Mouse (Mus musculus): Measurements from ENCODE around the gene Col6a5. TPM values are rescaled to one million over a fixed set of nuclear protein-coding genes. Genes with fewer than 3 reads are reported as not detected.

The Col6a5 gene
- not detected in 2 replicates for polyA plus RNA-seq (2014; fragmentation: Nextera tagmentation; extraction: Ambion mirVana)

- whole genome bisulfite sequencing = 22% methylated on average over 13 of the region's 13 CpGs
- DNase-seq (ENCODE audit: low spot score) (no peak), ATAC-seq (ENCODE audit: low FRiP score) (no peak)
- Histone ChIP-seq H3K9me3 (ENCODE audit: control insufficient read depth, low read length) (no peaks in the 10 kb centered on the region), H3K27ac (ENCODE audit: low read depth, low read length) (no peak within 1 kb of the TSS), H3K36me3 (ENCODE audit: control insufficient read depth, insufficient read depth, low read length) (no peaks in the 10 kb centered on the region), H3K4me2 (replicated peaks; ENCODE audit: low read depth, low read length) (no peak within 1 kb of the TSS), H3K9ac (ENCODE audit: low read depth, low read length) (no peak within 1 kb of the TSS), H3K27me3 (ENCODE audit: control insufficient read depth, insufficient read depth, low read length) (no peaks in the 10 kb centered on the region; the same call in 1 of the 2 replicates), H3K4me3 (ENCODE audit: low read depth, low read length) (no peak within 1 kb of the TSS), H3K4me1 (replicated peaks; ENCODE audit: control insufficient read depth, insufficient read depth, low read length) (no peaks in the 10 kb centered on the region)
Observed at GRCm38 (mm10) chr9:105960533-105960932, at the start of gene Col6a5. TSS of gene Col6a5 (minus strand) at chr9:105960643.

- 59% methylated on average over 11 of the region's 11 CpGs for WGBS
- Histone ChIP-seq H3K36me3 (ENCODE audit: control insufficient read depth, insufficient read depth, low read length) (no peaks in the 10 kb centered on the region), H3K9ac (ENCODE audit: low read depth, low read length) (no peak overlapping the region), H3K9me3 (ENCODE audit: control insufficient read depth, low read length) (no peaks in the 10 kb centered on the region), H3K27me3 (ENCODE audit: control insufficient read depth, insufficient read depth, low read length) (no peaks in the 10 kb centered on the region), H3K4me3 (ENCODE audit: low read depth, low read length) (no peak overlapping the region), H3K4me2 (replicated peaks; ENCODE audit: low read depth, low read length) (no peak overlapping the region), H3K27ac (ENCODE audit: low read depth, low read length) (no peak overlapping the region), H3K4me1 (replicated peaks; ENCODE audit: control insufficient read depth, insufficient read depth, low read length) (no peaks in the 10 kb centered on the region)
- no peak for DNase-seq (ENCODE audit: low spot score)
- no peak for ATAC-seq (ENCODE audit: low FRiP score)
Observed at GRCm38 (mm10) chr9:105997955-105998354, 37.5 kb upstream of the Col6a5 start.

DNA sequence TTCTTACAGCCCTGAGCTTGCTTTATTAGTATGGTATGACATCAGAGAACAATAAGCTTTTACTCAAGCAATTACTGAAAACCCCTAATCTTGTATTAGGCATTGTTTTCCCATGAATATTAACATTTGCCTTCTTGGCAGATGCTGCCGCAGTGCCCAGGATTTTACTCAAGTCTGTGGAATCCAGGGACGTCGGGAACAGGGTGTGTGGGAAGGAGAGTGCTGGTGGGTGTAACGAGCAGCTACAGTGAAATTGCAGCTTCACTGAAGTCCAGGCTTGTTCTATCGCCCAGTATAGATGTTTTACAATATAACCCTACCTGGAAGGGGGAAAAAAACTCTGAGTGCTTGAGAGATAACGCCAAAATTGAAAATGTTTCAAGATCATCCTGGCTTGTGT is 32.0 kb upstream of the Col6a5 start:
- Histone ChIP-seq H3K36me3 (ENCODE audit: control insufficient read depth, insufficient read depth, low read length) (no peaks in the 10 kb centered on the region), H3K4me3 (ENCODE audit: low read depth, low read length) (no peak overlapping the region), H3K27ac (ENCODE audit: low read depth, low read length) (no peak overlapping the region), H3K27me3 (ENCODE audit: control insufficient read depth, insufficient read depth, low read length) (no peaks in the 10 kb centered on the region), H3K4me2 (replicated peaks; ENCODE audit: low read depth, low read length) (no peak overlapping the region), H3K9me3 (ENCODE audit: control insufficient read depth, low read length) (no peaks in the 10 kb centered on the region), H3K9ac (ENCODE audit: low read depth, low read length) (no peak overlapping the region), H3K4me1 (replicated peaks; ENCODE audit: control insufficient read depth, insufficient read depth, low read length) (no peaks in the 10 kb centered on the region)
- WGBS = 86% methylated on average over 6 of the region's 6 CpGs
- DNase-seq (ENCODE audit: low spot score) (no peak), ATAC-seq (ENCODE audit: low FRiP score) (no peak)

DNA sequence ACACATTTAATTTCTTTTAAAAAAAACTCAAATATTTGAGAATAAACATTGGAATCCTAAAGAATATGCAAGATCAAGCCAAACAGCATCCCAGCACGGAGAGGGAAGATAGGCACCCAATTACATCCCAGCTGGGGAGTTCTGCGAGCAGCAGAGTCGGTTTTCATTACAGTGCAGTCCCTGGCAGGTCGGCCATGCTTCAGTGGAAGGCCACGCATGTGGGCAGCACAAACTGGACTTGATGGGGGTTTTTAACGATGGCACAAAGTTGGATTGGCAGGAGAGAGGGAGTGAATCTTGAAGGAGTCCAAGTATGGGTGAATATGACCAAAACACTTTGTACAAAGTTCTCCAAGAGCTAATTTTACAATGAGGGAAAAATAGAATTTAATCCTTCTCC is 29.7 kb upstream of the Col6a5 start:
- no peak for ATAC-seq (ENCODE audit: low FRiP score)
- DNase-seq (ENCODE audit: low spot score) = no peak
- Histone ChIP-seq H3K9me3 (ENCODE audit: control insufficient read depth, low read length) (no peaks in the 10 kb centered on the region), H3K27me3 (ENCODE audit: control insufficient read depth, insufficient read depth, low read length) (no peaks in the 10 kb centered on the region), H3K4me3 (ENCODE audit: low read depth, low read length) (no peak overlapping the region), H3K36me3 (ENCODE audit: control insufficient read depth, insufficient read depth, low read length) (no peaks in the 10 kb centered on the region), H3K27ac (ENCODE audit: low read depth, low read length) (no peak overlapping the region), H3K9ac (ENCODE audit: low read depth, low read length) (no peak overlapping the region), H3K4me1 (replicated peaks; ENCODE audit: control insufficient read depth, insufficient read depth, low read length) (no peaks in the 10 kb centered on the region), H3K4me2 (replicated peaks; ENCODE audit: low read depth, low read length) (no peak overlapping the region)
- WGBS = 80% methylated on average over 6 of the region's 6 CpGs

- WGBS = 86% methylated on average over 6 of the region's 6 CpGs
- ATAC-seq (ENCODE audit: low FRiP score) = no peak
- H3K4me2 ChIP-seq (replicated peaks; ENCODE audit: low read depth, low read length) = no peak overlapping the region
- H3K4me3 ChIP-seq (ENCODE audit: low read depth, low read length) = no peak overlapping the region
- no peaks in the 10 kb centered on the region for H3K9me3 ChIP-seq (ENCODE audit: control insufficient read depth, low read length)
- DNase-seq (ENCODE audit: low spot score) = no peak
- no peaks in the 10 kb centered on the region for H3K27me3 ChIP-seq (ENCODE audit: control insufficient read depth, insufficient read depth, low read length)
- no peaks in the 10 kb centered on the region for H3K4me1 ChIP-seq (replicated peaks; ENCODE audit: control insufficient read depth, insufficient read depth, low read length)
- no peak overlapping the region for H3K9ac ChIP-seq (ENCODE audit: low read depth, low read length)
- no peak overlapping the region for H3K27ac ChIP-seq (ENCODE audit: low read depth, low read length)
- no peaks in the 10 kb centered on the region for H3K36me3 ChIP-seq (ENCODE audit: control insufficient read depth, insufficient read depth, low read length)
Observed at GRCm38 (mm10) chr9:105989468-105989867, 29.0 kb upstream of the Col6a5 start.

DNA sequence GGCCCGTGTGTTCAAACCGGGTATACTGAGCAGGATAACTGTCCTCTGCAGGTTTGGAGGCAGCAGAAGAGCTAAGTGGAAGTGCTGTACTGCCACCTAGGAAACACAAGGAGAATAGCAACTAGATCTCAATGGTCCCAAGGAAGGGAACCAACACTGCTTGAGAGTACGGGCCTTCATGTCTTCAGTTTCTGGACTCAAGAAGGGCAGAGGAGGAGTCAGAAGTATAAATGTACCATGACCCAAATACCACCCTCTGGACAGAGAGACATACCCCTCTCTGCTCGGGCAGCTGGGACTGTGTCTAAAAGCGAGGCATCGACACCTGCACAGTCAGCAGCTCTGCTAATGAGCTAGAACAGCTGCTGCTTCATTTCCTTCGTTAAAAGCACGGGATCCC is 27.7 kb upstream of the Col6a5 start:
- Histone ChIP-seq H3K4me1 (replicated peaks; ENCODE audit: control insufficient read depth, insufficient read depth, low read length) (no peaks in the 10 kb centered on the region), H3K36me3 (ENCODE audit: control insufficient read depth, insufficient read depth, low read length) (no peaks in the 10 kb centered on the region), H3K27ac (ENCODE audit: low read depth, low read length) (no peak overlapping the region), H3K27me3 (ENCODE audit: control insufficient read depth, insufficient read depth, low read length) (no peaks in the 10 kb centered on the region), H3K9ac (ENCODE audit: low read depth, low read length) (no peak overlapping the region), H3K4me2 (replicated peaks; ENCODE audit: low read depth, low read length) (no peak overlapping the region), H3K9me3 (ENCODE audit: control insufficient read depth, low read length) (no peaks in the 10 kb centered on the region), H3K4me3 (ENCODE audit: low read depth, low read length) (no peak overlapping the region)
- ATAC-seq (ENCODE audit: low FRiP score) (no peak), DNase-seq (ENCODE audit: low spot score) (peak; percentile 30)
- 75% methylated on average over 8 of the region's 8 CpGs for WGBS

GRCm38 (mm10) chr9:105984931-105985519 is 24.6 kb upstream of the Col6a5 start:
- no peaks in the 10 kb centered on the region for H3K9me3 ChIP-seq (ENCODE audit: control insufficient read depth, low read length)
- H3K4me1 ChIP-seq (replicated peaks; ENCODE audit: control insufficient read depth, insufficient read depth, low read length) = no peaks in the 10 kb centered on the region
- WGBS = 29% methylated on average over 10 of the region's 10 CpGs
- H3K27ac ChIP-seq (ENCODE audit: low read depth, low read length) = no peak overlapping the region
- no peak overlapping the region for H3K4me3 ChIP-seq (ENCODE audit: low read depth, low read length)
- DNase-seq (ENCODE audit: low spot score) (peak; percentile 34), ATAC-seq (ENCODE audit: low FRiP score) (peak; percentile 63)
- no peak overlapping the region for H3K4me2 ChIP-seq (replicated peaks; ENCODE audit: low read depth, low read length)
- no peaks in the 10 kb centered on the region for H3K36me3 ChIP-seq (ENCODE audit: control insufficient read depth, insufficient read depth, low read length)
- no peak overlapping the region for H3K9ac ChIP-seq (ENCODE audit: low read depth, low read length)
- no peaks in the 10 kb centered on the region for H3K27me3 ChIP-seq (ENCODE audit: control insufficient read depth, insufficient read depth, low read length)

DNA sequence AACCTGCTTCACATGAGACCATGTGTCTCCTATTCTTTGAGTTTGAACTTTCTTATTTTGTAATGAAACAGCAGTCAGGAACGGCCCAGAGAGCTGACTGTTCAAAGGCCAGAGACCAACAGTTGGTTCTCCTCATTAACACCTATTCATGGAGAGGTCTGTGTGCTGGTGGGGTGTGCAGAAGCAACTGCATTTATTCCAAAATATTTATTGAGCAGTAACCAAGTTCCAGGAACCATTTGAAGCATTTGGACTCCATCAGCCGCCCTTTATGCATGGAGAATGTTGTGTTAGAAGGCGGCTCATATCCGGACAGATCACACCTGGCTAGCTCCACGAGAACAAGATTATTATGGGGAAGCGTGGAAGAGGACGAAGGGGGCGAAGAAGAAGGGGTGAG is 18.0 kb upstream of the Col6a5 start:
- Histone ChIP-seq H3K4me3 (ENCODE audit: low read depth, low read length) (no peak overlapping the region), H3K9ac (ENCODE audit: low read depth, low read length) (no peak overlapping the region), H3K27ac (ENCODE audit: low read depth, low read length) (no peak overlapping the region), H3K27me3 (ENCODE audit: control insufficient read depth, insufficient read depth, low read length) (0 out of 2 replicates have a peak, but pooled peaks cover 2% of the 10 kb centered on the region), H3K36me3 (ENCODE audit: control insufficient read depth, insufficient read depth, low read length) (no peaks in the 10 kb centered on the region), H3K4me1 (replicated peaks; ENCODE audit: control insufficient read depth, insufficient read depth, low read length) (no peaks in the 10 kb centered on the region), H3K9me3 (ENCODE audit: control insufficient read depth, low read length) (no peaks in the 10 kb centered on the region), H3K4me2 (replicated peaks; ENCODE audit: low read depth, low read length) (no peak overlapping the region)
- 91% methylated on average over 8 of the region's 8 CpGs for WGBS
- DNase-seq (ENCODE audit: low spot score) (no peak), ATAC-seq (ENCODE audit: low FRiP score) (no peak)

GRCm38 (mm10) chr9:105976871-105977270 is 16.4 kb upstream of the Col6a5 start:
- Histone ChIP-seq H3K27ac (ENCODE audit: low read depth, low read length) (no peak overlapping the region), H3K9ac (ENCODE audit: low read depth, low read length) (no peak overlapping the region), H3K27me3 (ENCODE audit: control insufficient read depth, insufficient read depth, low read length) (0 out of 2 replicates have a peak, but pooled peaks cover 2% of the 10 kb centered on the region), H3K4me1 (replicated peaks; ENCODE audit: control insufficient read depth, insufficient read depth, low read length) (no peaks in the 10 kb centered on the region), H3K4me3 (ENCODE audit: low read depth, low read length) (no peak overlapping the region), H3K36me3 (ENCODE audit: control insufficient read depth, insufficient read depth, low read length) (no peaks in the 10 kb centered on the region), H3K4me2 (replicated peaks; ENCODE audit: low read depth, low read length) (no peak overlapping the region), H3K9me3 (ENCODE audit: control insufficient read depth, low read length) (no peaks in the 10 kb centered on the region)
- 22% methylated on average over 13 of the region's 13 CpGs for WGBS
- DNase-seq (ENCODE audit: low spot score) (no peak), ATAC-seq (ENCODE audit: low FRiP score) (no peak)

Data from hindbrain, embryonic 11.5 days (tissue).